Mouse (Mus musculus): ENCODE measurements around the gene Irak2. TPM values are rescaled to one million over a fixed set of nuclear protein-coding genes. Genes with fewer than 3 reads are reported as not detected.

The Irak2 gene
- polyA plus RNA-seq, 1 experiment from 2014 or later: 1.5 TPM

DNA sequence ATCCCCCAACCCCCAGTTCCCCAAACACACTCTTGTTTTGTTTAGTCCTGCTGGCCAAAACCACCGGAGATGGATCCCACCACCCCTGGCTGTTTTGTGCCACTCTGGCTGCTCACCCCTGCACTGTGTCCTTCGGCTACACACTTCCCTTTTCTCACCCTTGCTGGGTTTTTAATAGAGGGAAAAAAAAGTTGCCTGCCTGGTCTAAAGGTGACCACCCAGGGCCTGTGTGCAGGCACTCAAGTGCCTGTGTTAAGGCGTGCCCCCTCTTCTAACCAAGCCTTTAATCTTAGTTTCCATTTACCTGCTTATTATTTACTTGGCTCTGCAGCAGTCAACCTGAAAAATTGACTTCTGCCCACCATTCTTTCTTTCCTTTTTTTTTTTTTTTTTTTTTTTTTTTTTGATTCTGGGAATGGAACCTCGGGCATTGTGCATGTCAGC is 12.0 kb downstream of the Irak2 start:
- Histone ChIP-seq H3K36me3 (ENCODE audit: control insufficient read depth, insufficient read depth, low read length) (no peaks in the 10 kb centered on the region), H3K9me3 (ENCODE audit: control insufficient read depth, low read length) (no peaks in the 10 kb centered on the region), H3K9ac (replicated peaks; ENCODE audit: low read depth, low read length) (no peak overlapping the region), H3K27ac (ENCODE audit: low read depth, low read length) (no peak overlapping the region), H3K27me3 (ENCODE audit: control insufficient read depth, insufficient read depth, low read length) (no peaks in the 10 kb centered on the region), H3K4me3 (ENCODE audit: low read depth, low read length) (no peak overlapping the region), H3K4me1 (ENCODE audit: control insufficient read depth, insufficient read depth, low read length) (no peaks in the 10 kb centered on the region), H3K4me2 (ENCODE audit: low read depth, low read length) (no peak overlapping the region)
- no peak for ATAC-seq (ENCODE audit: low read depth)
- WGBS: 77% methylated on average over 4 of the region's 4 CpGs

DNA sequence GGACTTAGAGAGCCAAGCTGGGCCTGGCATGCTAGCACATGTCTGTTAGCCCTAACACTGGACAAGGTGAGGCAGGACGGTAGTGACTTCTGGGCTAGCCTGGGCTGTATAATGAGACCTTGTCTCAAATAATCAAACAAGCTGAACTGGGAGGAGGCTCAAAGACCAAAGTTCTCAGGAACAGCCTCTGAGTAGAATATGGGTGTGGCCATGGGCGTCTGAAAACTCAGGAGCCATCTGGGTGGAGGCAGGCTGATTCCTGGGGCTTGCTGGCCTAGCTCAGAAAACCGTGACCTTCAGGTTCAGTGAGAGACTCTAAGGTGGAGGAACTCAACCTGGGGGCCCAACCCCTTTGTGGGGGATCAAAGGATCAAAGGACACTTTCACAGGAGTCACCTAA is 13.4 kb downstream of the Irak2 start:
- 76% methylated on average over 3 of the region's 3 CpGs for whole genome bisulfite sequencing
- Histone ChIP-seq H3K4me1 (ENCODE audit: control insufficient read depth, insufficient read depth, low read length) (no peaks in the 10 kb centered on the region), H3K27ac (ENCODE audit: low read depth, low read length) (no peak overlapping the region), H3K9me3 (ENCODE audit: control insufficient read depth, low read length) (no peaks in the 10 kb centered on the region), H3K4me3 (ENCODE audit: low read depth, low read length) (no peak overlapping the region), H3K27me3 (ENCODE audit: control insufficient read depth, insufficient read depth, low read length) (no peaks in the 10 kb centered on the region), H3K4me2 (ENCODE audit: low read depth, low read length) (no peak overlapping the region), H3K9ac (replicated peaks; ENCODE audit: low read depth, low read length) (no peak overlapping the region), H3K36me3 (ENCODE audit: control insufficient read depth, insufficient read depth, low read length) (no peaks in the 10 kb centered on the region)
- no peak for ATAC-seq (ENCODE audit: low read depth)

DNA sequence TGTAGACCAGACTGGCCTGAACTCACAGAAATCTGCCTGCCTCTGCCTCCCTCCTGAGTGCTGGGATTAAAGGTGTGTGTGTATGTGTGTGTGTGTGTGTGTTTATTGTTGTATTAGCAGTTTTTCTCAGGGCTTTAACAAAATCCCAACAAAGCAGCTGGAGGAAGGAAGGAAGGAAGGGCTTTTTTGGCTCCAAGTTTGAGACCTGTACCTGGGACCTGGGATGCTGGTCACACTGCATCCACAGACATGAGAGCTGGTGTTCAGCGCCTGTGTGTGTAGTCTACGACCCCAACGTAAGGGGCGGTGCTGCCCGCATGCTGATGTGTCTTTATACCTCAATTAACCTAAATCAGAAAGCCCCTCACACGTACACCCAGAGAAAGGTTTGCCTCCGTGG is 15.3 kb downstream of the Irak2 start:
- 91% methylated on average over 7 of the region's 7 CpGs for WGBS
- ATAC-seq (ENCODE audit: low read depth): no peak
- H3K36me3 ChIP-seq (ENCODE audit: control insufficient read depth, insufficient read depth, low read length): no peaks in the 10 kb centered on the region
- no peak overlapping the region for H3K27ac ChIP-seq (ENCODE audit: low read depth, low read length)
- H3K4me3 ChIP-seq (ENCODE audit: low read depth, low read length): no peak overlapping the region
- no peak overlapping the region for H3K4me2 ChIP-seq (ENCODE audit: low read depth, low read length)
- no peak overlapping the region for H3K9ac ChIP-seq (replicated peaks; ENCODE audit: low read depth, low read length)
- H3K4me1 ChIP-seq (ENCODE audit: control insufficient read depth, insufficient read depth, low read length): no peaks in the 10 kb centered on the region
- H3K27me3 ChIP-seq (ENCODE audit: control insufficient read depth, insufficient read depth, low read length): no peaks in the 10 kb centered on the region
- no peaks in the 10 kb centered on the region for H3K9me3 ChIP-seq (ENCODE audit: control insufficient read depth, low read length)

GRCm38 (mm10) chr6:113654102-113654501 is 15.8 kb downstream of the Irak2 start:
- H3K9ac ChIP-seq (replicated peaks; ENCODE audit: low read depth, low read length): no peak overlapping the region
- 83% methylated on average over 8 of the region's 8 CpGs for WGBS
- H3K4me2 ChIP-seq (ENCODE audit: low read depth, low read length): no peak overlapping the region
- H3K4me3 ChIP-seq (ENCODE audit: low read depth, low read length): no peak overlapping the region
- H3K4me1 ChIP-seq (ENCODE audit: control insufficient read depth, insufficient read depth, low read length): no peaks in the 10 kb centered on the region
- H3K9me3 ChIP-seq (ENCODE audit: control insufficient read depth, low read length): no peaks in the 10 kb centered on the region
- H3K27me3 ChIP-seq (ENCODE audit: control insufficient read depth, insufficient read depth, low read length): no peaks in the 10 kb centered on the region
- no peak for ATAC-seq (ENCODE audit: low read depth)
- H3K36me3 ChIP-seq (ENCODE audit: control insufficient read depth, insufficient read depth, low read length): no peaks in the 10 kb centered on the region
- no peak overlapping the region for H3K27ac ChIP-seq (ENCODE audit: low read depth, low read length)

- 80% methylated on average over 16 of the region's 16 CpGs for WGBS
- Histone ChIP-seq H3K9me3 (ENCODE audit: control insufficient read depth, low read length) (no peaks in the 10 kb centered on the region), H3K27ac (ENCODE audit: low read depth, low read length) (no peak overlapping the region), H3K36me3 (ENCODE audit: control insufficient read depth, insufficient read depth, low read length) (no peaks in the 10 kb centered on the region), H3K27me3 (ENCODE audit: control insufficient read depth, insufficient read depth, low read length) (no peaks in the 10 kb centered on the region), H3K4me2 (ENCODE audit: low read depth, low read length) (no peak overlapping the region), H3K4me1 (ENCODE audit: control insufficient read depth, insufficient read depth, low read length) (no peaks in the 10 kb centered on the region), H3K4me3 (ENCODE audit: low read depth, low read length) (no peak overlapping the region), H3K9ac (replicated peaks; ENCODE audit: low read depth, low read length) (no peak overlapping the region)
- ATAC-seq (ENCODE audit: low read depth): no peak
Measured at GRCm38 (mm10) chr6:113654753-113655397, 16.6 kb downstream of the Irak2 start.

GRCm38 (mm10) chr6:113655475-113655874 is 17.2 kb downstream of the Irak2 start:
- no peak overlapping the region for H3K4me3 ChIP-seq (ENCODE audit: low read depth, low read length)
- H3K9me3 ChIP-seq (ENCODE audit: control insufficient read depth, low read length): no peaks in the 10 kb centered on the region
- no peaks in the 10 kb centered on the region for H3K4me1 ChIP-seq (ENCODE audit: control insufficient read depth, insufficient read depth, low read length)
- no peaks in the 10 kb centered on the region for H3K27me3 ChIP-seq (ENCODE audit: control insufficient read depth, insufficient read depth, low read length)
- no peak overlapping the region for H3K9ac ChIP-seq (replicated peaks; ENCODE audit: low read depth, low read length)
- H3K4me2 ChIP-seq (ENCODE audit: low read depth, low read length): no peak overlapping the region
- H3K27ac ChIP-seq (ENCODE audit: low read depth, low read length): no peak overlapping the region
- H3K36me3 ChIP-seq (ENCODE audit: control insufficient read depth, insufficient read depth, low read length): no peaks in the 10 kb centered on the region
- WGBS: 96% methylated on average over 3 of the region's 3 CpGs
- no peak for ATAC-seq (ENCODE audit: low read depth)

- no peaks in the 10 kb centered on the region for H3K9me3 ChIP-seq (ENCODE audit: control insufficient read depth, low read length)
- no peak overlapping the region for H3K9ac ChIP-seq (replicated peaks; ENCODE audit: low read depth, low read length)
- WGBS: 89% methylated on average over 6 of the region's 6 CpGs
- no peak for ATAC-seq (ENCODE audit: low read depth)
- H3K4me3 ChIP-seq (ENCODE audit: low read depth, low read length): no peak overlapping the region
- H3K4me1 ChIP-seq (ENCODE audit: control insufficient read depth, insufficient read depth, low read length): no peaks in the 10 kb centered on the region
- no peak overlapping the region for H3K4me2 ChIP-seq (ENCODE audit: low read depth, low read length)
- H3K36me3 ChIP-seq (ENCODE audit: control insufficient read depth, insufficient read depth, low read length): no peaks in the 10 kb centered on the region
- H3K27me3 ChIP-seq (ENCODE audit: control insufficient read depth, insufficient read depth, low read length): no peaks in the 10 kb centered on the region
- H3K27ac ChIP-seq (ENCODE audit: low read depth, low read length): no peak overlapping the region
Measured at GRCm38 (mm10) chr6:113656847-113657246, 18.6 kb downstream of the Irak2 start.

GRCm38 (mm10) chr6:113658226-113658625 is 20.0 kb downstream of the Irak2 start:
- H3K9ac ChIP-seq (replicated peaks; ENCODE audit: low read depth, low read length): no peak overlapping the region
- H3K4me2 ChIP-seq (ENCODE audit: low read depth, low read length): no peak overlapping the region
- 87% methylated on average over 3 of the region's 3 CpGs for WGBS
- no peak for ATAC-seq (ENCODE audit: low read depth)
- no peaks in the 10 kb centered on the region for H3K36me3 ChIP-seq (ENCODE audit: control insufficient read depth, insufficient read depth, low read length)
- no peaks in the 10 kb centered on the region for H3K4me1 ChIP-seq (ENCODE audit: control insufficient read depth, insufficient read depth, low read length)
- H3K9me3 ChIP-seq (ENCODE audit: control insufficient read depth, low read length): no peaks in the 10 kb centered on the region
- no peak overlapping the region for H3K4me3 ChIP-seq (ENCODE audit: low read depth, low read length)
- no peak overlapping the region for H3K27ac ChIP-seq (ENCODE audit: low read depth, low read length)
- no peaks in the 10 kb centered on the region for H3K27me3 ChIP-seq (ENCODE audit: control insufficient read depth, insufficient read depth, low read length)

GRCm38 (mm10) chr6:113659648-113660491 is 21.6 kb downstream of the Irak2 start:
- no peak overlapping the region for H3K4me2 ChIP-seq (ENCODE audit: low read depth, low read length)
- ATAC-seq (ENCODE audit: low read depth): no peak
- WGBS: 80% methylated on average over 8 of the region's 8 CpGs

More at GRCm38 (mm10) chr6:113659648-113660491, 21.6 kb downstream of the Irak2 start:
- no peak overlapping the region for H3K9ac ChIP-seq (replicated peaks; ENCODE audit: low read depth, low read length)
- H3K9me3 ChIP-seq (ENCODE audit: control insufficient read depth, low read length): no peaks in the 10 kb centered on the region
- no peaks in the 10 kb centered on the region for H3K4me1 ChIP-seq (ENCODE audit: control insufficient read depth, insufficient read depth, low read length)
- no peaks in the 10 kb centered on the region for H3K36me3 ChIP-seq (ENCODE audit: control insufficient read depth, insufficient read depth, low read length)
- no peaks in the 10 kb centered on the region for H3K27me3 ChIP-seq (ENCODE audit: control insufficient read depth, insufficient read depth, low read length)
- H3K4me3 ChIP-seq (ENCODE audit: low read depth, low read length): no peak overlapping the region
- no peak overlapping the region for H3K27ac ChIP-seq (ENCODE audit: low read depth, low read length)
